Mouse (Mus musculus) embryonic facial prominence, embryonic 12.5 days (tissue): ENCODE results near the gene Entpd1. TPM values are rescaled to one million over a fixed set of nuclear protein-coding genes. Genes with fewer than 3 reads are reported as not detected.

Experiments used
- ATAC-seq: fragments of 200-750 bp; cut with Nextera tagmentation; 2 replicates; pipeline ENCODE4 v1.8.0; 2017; ENCODE audit not compliant: insufficient number of reproducible peaks, insufficient read depth, low FRiP score, low TSS enrichment
- H3K27ac ChIP-seq: fragments of 300-500 bp; sonication (generic); 2 replicates; pipeline ENCODE4 v1.5.1; 2016; ENCODE audit warnings: mild to moderate bottlenecking
- H3K27me3 ChIP-seq: fragments of 300-500 bp; sonication (generic); 2 replicates; pipeline ENCODE4 v1.6.1; 2016; ENCODE audit warnings: mild to moderate bottlenecking, moderate library complexity
- H3K36me3 ChIP-seq: fragments of 300-500 bp; sonication (generic); 2 replicates; pipeline ENCODE4 v1.6.1; 2016; ENCODE audit warnings: mild to moderate bottlenecking
- H3K4me1 ChIP-seq: fragments of 300-500 bp; sonication (generic); 2 replicates; pipeline ENCODE4 v1.6.1; 2016
- H3K4me2 ChIP-seq: fragments of 300-500 bp; sonication (generic); replicated peaks from 2 replicates; pipeline ENCODE4 v1.6.1; 2016; ENCODE audit warnings: mild to moderate bottlenecking, moderate library complexity
- H3K4me3 ChIP-seq: fragments of 300-500 bp; sonication (generic); 2 replicates; pipeline ENCODE4 v1.5.1; 2016; ENCODE audit warnings: mild to moderate bottlenecking
- H3K9ac ChIP-seq: fragments of 300-500 bp; sonication (generic); 2 replicates; pipeline ENCODE4 v1.6.1; 2016; ENCODE audit warnings: mild to moderate bottlenecking, moderate library complexity
- H3K9me3 ChIP-seq: fragments of 300-500 bp; sonication (generic); 2 replicates; pipeline ENCODE4 v1.6.1; 2016; ENCODE audit warnings: mild to moderate bottlenecking, moderate library complexity
- WGBS: fragments of 180-500 bp; shearing (Covaris S2); methylation state at CpG from one replicate; pipeline ENCODE4 v1.1.7; 2016; 5-methylcytosine and 5-hydroxymethylcytosine counted together
- polyA plus RNA-seq: library from polyadenylated mRNA; unstranded; fragments of >200 nt; fragmentation: Nextera tagmentation; extraction: Ambion mirVana; gene quantifications from 2 replicates; pipeline ENCODE4 v1.2.1, GENCODE M21; 2016

The Entpd1 gene
- polyA plus RNA-seq, 1 experiment from 2014 or later = 7.4 TPM

- H3K9me3 ChIP-seq = no peaks in the 10 kb centered on the region
- no peaks in the 10 kb centered on the region for H3K27me3 ChIP-seq
- H3K9ac ChIP-seq = no peak overlapping the region
- 80% methylated on average over 16 of the region's 16 CpGs for WGBS
- H3K4me1 ChIP-seq = 0 out of 2 replicates have a peak, but pooled peaks cover 3% of the 10 kb centered on the region
- no peak for ATAC-seq
- no peak overlapping the region for H3K27ac ChIP-seq
- H3K4me2 ChIP-seq = no peak overlapping the region
- no peaks in the 10 kb centered on the region for H3K36me3 ChIP-seq
- no peak overlapping the region for H3K4me3 ChIP-seq
Observed at GRCm38 (mm10) chr19:40712889-40713628, 100.9 kb downstream of the Entpd1 start.

GRCm38 (mm10) chr19:40714700-40715099 lies 102.5 kb downstream of the Entpd1 start:
- Histone ChIP-seq H3K4me3 (no peak overlapping the region), H3K36me3 (no peaks in the 10 kb centered on the region), H3K27ac (no peak overlapping the region), H3K27me3 (no peaks in the 10 kb centered on the region), H3K4me2 (no peak overlapping the region), H3K9me3 (no peaks in the 10 kb centered on the region), H3K9ac (no peak overlapping the region), H3K4me1 (no peaks in the 10 kb centered on the region)
- no peak for ATAC-seq
- WGBS = 62% methylated on average over 5 of the region's 5 CpGs

GRCm38 (mm10) chr19:40716981-40717380 lies 104.8 kb downstream of the Entpd1 start:
- ATAC-seq = no peak
- Histone ChIP-seq H3K4me2 (no peak overlapping the region), H3K9ac (no peak overlapping the region), H3K4me1 (no peaks in the 10 kb centered on the region), H3K27me3 (no peaks in the 10 kb centered on the region), H3K27ac (no peak overlapping the region), H3K36me3 (no peaks in the 10 kb centered on the region), H3K4me3 (no peak overlapping the region), H3K9me3 (no peaks in the 10 kb centered on the region)
- WGBS = 83% methylated on average over 6 of the region's 6 CpGs

- Histone ChIP-seq H3K36me3 (no peaks in the 10 kb centered on the region), H3K27ac (no peak overlapping the region), H3K9ac (no peak overlapping the region), H3K4me1 (no peaks in the 10 kb centered on the region), H3K4me3 (no peak overlapping the region), H3K9me3 (no peaks in the 10 kb centered on the region), H3K27me3 (no peaks in the 10 kb centered on the region), H3K4me2 (no peak overlapping the region)
- WGBS = 49% methylated on average over 11 of the region's 11 CpGs
- no peak for ATAC-seq
Observed at GRCm38 (mm10) chr19:40719439-40720105, 107.4 kb downstream of the Entpd1 start.

- Histone ChIP-seq H3K27ac (no peak overlapping the region), H3K9me3 (no peaks in the 10 kb centered on the region), H3K9ac (no peak overlapping the region), H3K36me3 (no peaks in the 10 kb centered on the region), H3K4me1 (no peaks in the 10 kb centered on the region), H3K4me2 (no peak overlapping the region), H3K27me3 (no peaks in the 10 kb centered on the region), H3K4me3 (no peak overlapping the region)
- WGBS = 74% methylated on average over 12 of the region's 12 CpGs
- no peak for ATAC-seq
Observed at GRCm38 (mm10) chr19:40720381-40720780, 108.2 kb downstream of the Entpd1 start.

GRCm38 (mm10) chr19:40722137-40723038 lies 110.2 kb downstream of the Entpd1 start:
- H3K4me1 ChIP-seq = 0 out of 2 replicates have a peak, but pooled peaks cover 3% of the 10 kb centered on the region
- no peak for ATAC-seq
- H3K4me3 ChIP-seq = no peak overlapping the region
- no peak overlapping the region for H3K4me2 ChIP-seq
- no peak overlapping the region for H3K9ac ChIP-seq
- H3K36me3 ChIP-seq = no peaks in the 10 kb centered on the region
- H3K27ac ChIP-seq = peak overlapping the region; percentile 26; the same call in 1 of the 2 replicates
- 51% methylated on average over 11 of the region's 11 CpGs for WGBS
- no peaks in the 10 kb centered on the region for H3K27me3 ChIP-seq
- H3K9me3 ChIP-seq = no peaks in the 10 kb centered on the region

GRCm38 (mm10) chr19:40723516-40723915 lies 111.3 kb downstream of the Entpd1 start:
- WGBS = 61% methylated on average over 10 of the region's 10 CpGs
- no peak for ATAC-seq
- no peak overlapping the region for H3K27ac ChIP-seq
- no peak overlapping the region for H3K4me2 ChIP-seq
- no peaks in the 10 kb centered on the region for H3K27me3 ChIP-seq
- H3K36me3 ChIP-seq = no peaks in the 10 kb centered on the region
- peaks cover 3% of the 10 kb centered on the region; the same call in 1 of the 2 replicates for H3K4me1 ChIP-seq
- no peak overlapping the region for H3K9ac ChIP-seq
- no peak overlapping the region for H3K4me3 ChIP-seq
- H3K9me3 ChIP-seq = no peaks in the 10 kb centered on the region

- peaks cover 6% of the 10 kb centered on the region; the same call in 1 of the 2 replicates for H3K4me1 ChIP-seq
- H3K36me3 ChIP-seq = no peaks in the 10 kb centered on the region
- WGBS = 59% methylated on average over 4 of the region's 4 CpGs
- no peak for ATAC-seq
- no peaks in the 10 kb centered on the region for H3K9me3 ChIP-seq
- no peak overlapping the region for H3K9ac ChIP-seq
- no peak overlapping the region; the same call in 1 of the 2 replicates for H3K27ac ChIP-seq
- H3K4me3 ChIP-seq = no peak overlapping the region
- H3K27me3 ChIP-seq = no peaks in the 10 kb centered on the region
- H3K4me2 ChIP-seq = no peak overlapping the region
Observed at GRCm38 (mm10) chr19:40726148-40726547, 114.0 kb downstream of the Entpd1 start.

- ATAC-seq = no peak
- no peaks in the 10 kb centered on the region for H3K36me3 ChIP-seq
- H3K4me2 ChIP-seq = no peak overlapping the region
- no peaks in the 10 kb centered on the region for H3K27me3 ChIP-seq
- H3K27ac ChIP-seq = no peak overlapping the region
- H3K9me3 ChIP-seq = no peaks in the 10 kb centered on the region
- H3K4me1 ChIP-seq = peaks cover 6% of the 10 kb centered on the region; the same call in 1 of the 2 replicates
- no peak overlapping the region for H3K4me3 ChIP-seq
- H3K9ac ChIP-seq = no peak overlapping the region
- WGBS = 67% methylated on average over 2 of the region's 2 CpGs
Observed at GRCm38 (mm10) chr19:40726614-40727013, 114.4 kb downstream of the Entpd1 start.

GRCm38 (mm10) chr19:40728213-40728612 lies 116.0 kb downstream of the Entpd1 start:
- H3K27ac ChIP-seq = no peak overlapping the region
- no peaks in the 10 kb centered on the region for H3K9me3 ChIP-seq
- no peak overlapping the region for H3K9ac ChIP-seq
- WGBS = 83% methylated on average over 4 of the region's 4 CpGs
- no peak overlapping the region for H3K4me2 ChIP-seq
- ATAC-seq = no peak
- H3K4me1 ChIP-seq = peaks cover 6% of the 10 kb centered on the region; the same call in 1 of the 2 replicates
- no peaks in the 10 kb centered on the region for H3K27me3 ChIP-seq
- H3K36me3 ChIP-seq = no peaks in the 10 kb centered on the region
- no peak overlapping the region for H3K4me3 ChIP-seq

- Histone ChIP-seq H3K4me1 (peaks cover 6% of the 10 kb centered on the region; the same call in 1 of the 2 replicates), H3K4me2 (no peak overlapping the region), H3K9ac (no peak overlapping the region), H3K36me3 (no peaks in the 10 kb centered on the region), H3K9me3 (no peaks in the 10 kb centered on the region), H3K4me3 (no peak overlapping the region), H3K27ac (no peak overlapping the region), H3K27me3 (no peaks in the 10 kb centered on the region)
- 31% methylated on average over 12 of the region's 12 CpGs for WGBS
- ATAC-seq = no peak
Observed at GRCm38 (mm10) chr19:40728732-40729420, 116.7 kb downstream of the Entpd1 start.
